Mouse (Mus musculus) left cerebral cortex, adult 8-10 months (tissue): Measurements from ENCODE around the gene Myrip. TPM values are rescaled to one million over a fixed set of nuclear protein-coding genes. Genes with fewer than 3 reads are reported as not detected.
A peak's percentile ranks its signal among the peaks of the same experiment; 100 is the strongest.
"Not testable (repeated sequence)": the region's sequence is repeated elsewhere in the genome, so short reads cannot be mapped to it uniquely, and the experiment has no call there.

Experiments used
- DNase-seq, 2 experiments: peaks; one replicate each; pipeline ENCODE4 v3.0.0; 2022; ENCODE audit warnings: low spot score in 2 of 2
- total RNA-seq, 4 experiments: library from RNA; stranded (reverse); gene quantifications; 2 replicates each; pipeline ENCODE4 v1.2.4; 2022

Gene Myrip
- 10 to 100 TPM; 63.9 to 73.0 (median 68.2) TPM for total RNA-seq

- not testable (repeated sequence) for DNase-seq
These were observed at the start of gene Myrip for GRCm38 (mm10) chr9:120301213-120301612. TSS of gene Myrip (plus strand) at chr9:120301513.

GRCm38 (mm10) chr9:120259805-120260204, 41.5 kb upstream of the Myrip start:
- DNase-seq = peak in 1 of 2 experiments; percentile 39

DNA sequence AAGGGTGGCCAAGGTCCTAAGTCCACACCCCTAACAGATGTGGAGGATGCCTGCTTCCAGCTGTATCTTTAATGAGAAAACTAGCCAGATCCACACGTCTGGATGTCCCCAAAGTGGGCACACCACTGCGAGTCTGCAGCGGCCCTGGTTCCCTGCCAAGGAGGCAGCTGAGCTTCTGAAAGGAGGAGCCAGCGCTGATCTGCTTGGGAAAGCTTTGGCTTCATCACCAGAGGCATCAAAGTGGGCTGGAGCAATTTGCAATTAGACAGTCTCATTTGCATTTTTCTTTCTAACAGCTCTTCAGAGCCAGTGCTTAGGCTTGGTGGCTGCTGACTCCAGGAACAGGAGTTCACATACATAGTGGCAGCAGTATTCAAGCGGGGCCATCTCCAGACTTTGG, 37.3 kb upstream of the Myrip start:
- DNase-seq = peak; percentile 15 to 63

DNA sequence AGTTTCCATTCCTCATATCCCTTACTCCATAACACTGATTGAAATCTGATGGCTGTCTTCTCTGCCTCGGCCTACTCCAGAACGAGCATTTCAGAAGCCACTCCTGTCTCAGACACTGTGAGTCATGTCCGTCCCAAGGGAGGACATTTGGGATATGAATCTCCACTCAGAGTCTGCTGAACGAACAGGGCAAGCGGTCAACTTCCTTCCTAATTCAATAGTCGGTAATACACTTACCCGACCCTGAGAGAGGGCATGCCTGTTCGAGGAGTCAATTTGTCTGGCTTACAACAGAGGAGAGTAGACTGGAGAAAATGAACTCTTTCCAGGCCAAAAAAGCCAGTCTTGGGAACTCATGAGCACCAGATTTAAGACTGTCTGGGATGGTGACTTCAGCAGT, 28.2 kb upstream of the Myrip start:
- DNase-seq = no peak

- no peak for DNase-seq
These were observed 26.1 kb upstream of the Myrip start for GRCm38 (mm10) chr9:120275226-120275625.

GRCm38 (mm10) chr9:120281147-120281546, 20.2 kb upstream of the Myrip start:
- DNase-seq = peak; percentile 25 to 71

GRCm38 (mm10) chr9:120282461-120283047, 18.8 kb upstream of the Myrip start:
- no peak for DNase-seq

DNA sequence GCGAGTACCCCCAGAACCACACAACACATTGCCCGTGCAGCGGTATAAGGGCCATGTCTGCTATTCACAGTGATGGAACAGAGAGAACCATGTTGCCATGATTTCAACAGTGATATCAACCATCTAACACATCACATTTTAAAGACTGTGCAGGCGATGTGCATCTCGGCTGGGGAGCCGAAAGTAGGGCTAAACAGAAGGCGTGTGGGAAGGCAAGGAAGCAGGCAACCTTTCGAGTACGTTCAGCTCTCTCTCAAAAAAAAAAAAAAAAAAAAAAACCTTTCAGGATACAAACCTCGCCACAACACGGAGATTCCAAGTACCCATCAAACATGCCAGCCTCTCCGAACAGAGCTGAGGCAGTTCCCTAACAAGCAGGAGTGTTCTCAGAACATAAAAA, 17.8 kb upstream of the Myrip start:
- DNase-seq = peak in 1 of 2 experiments; percentile 68

GRCm38 (mm10) chr9:120288011-120288410, 13.3 kb upstream of the Myrip start:
- DNase-seq = no peak

GRCm38 (mm10) chr9:120290375-120290774, 10.9 kb upstream of the Myrip start:
- DNase-seq = no peak

- no peak for DNase-seq
These were observed 8.8 kb upstream of the Myrip start for GRCm38 (mm10) chr9:120292488-120292887.

DNA sequence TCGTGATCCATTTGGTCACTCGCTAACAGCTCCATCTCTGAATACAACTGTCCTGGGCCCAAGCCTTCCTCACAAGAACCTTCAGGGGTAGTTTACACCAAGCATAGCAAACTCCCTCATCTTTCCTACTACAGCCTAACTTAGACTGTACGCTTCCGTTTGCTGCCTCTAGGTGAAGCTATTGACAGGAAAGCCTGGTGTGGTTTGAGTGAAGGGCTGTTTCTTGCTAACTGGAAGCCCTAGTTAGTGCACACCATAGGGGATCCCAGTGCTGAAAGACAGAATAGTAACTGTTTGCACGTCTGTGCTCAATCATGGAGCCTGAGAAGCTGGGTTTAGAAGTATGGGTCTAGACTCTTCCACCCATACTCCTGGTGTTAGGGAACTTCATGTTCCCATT, 5.8 kb upstream of the Myrip start:
- DNase-seq = no peak

- DNase-seq = no peak
These were observed 4.4 kb upstream of the Myrip start for GRCm38 (mm10) chr9:120296938-120297337.

GRCm38 (mm10) chr9:120299429-120299828, 1.9 kb upstream of the Myrip start:
- no peak for DNase-seq

- DNase-seq = peak in 1 of 2 experiments; percentile 46
These were observed 1.7 kb downstream of the Myrip start for GRCm38 (mm10) chr9:120302980-120303452.

DNA sequence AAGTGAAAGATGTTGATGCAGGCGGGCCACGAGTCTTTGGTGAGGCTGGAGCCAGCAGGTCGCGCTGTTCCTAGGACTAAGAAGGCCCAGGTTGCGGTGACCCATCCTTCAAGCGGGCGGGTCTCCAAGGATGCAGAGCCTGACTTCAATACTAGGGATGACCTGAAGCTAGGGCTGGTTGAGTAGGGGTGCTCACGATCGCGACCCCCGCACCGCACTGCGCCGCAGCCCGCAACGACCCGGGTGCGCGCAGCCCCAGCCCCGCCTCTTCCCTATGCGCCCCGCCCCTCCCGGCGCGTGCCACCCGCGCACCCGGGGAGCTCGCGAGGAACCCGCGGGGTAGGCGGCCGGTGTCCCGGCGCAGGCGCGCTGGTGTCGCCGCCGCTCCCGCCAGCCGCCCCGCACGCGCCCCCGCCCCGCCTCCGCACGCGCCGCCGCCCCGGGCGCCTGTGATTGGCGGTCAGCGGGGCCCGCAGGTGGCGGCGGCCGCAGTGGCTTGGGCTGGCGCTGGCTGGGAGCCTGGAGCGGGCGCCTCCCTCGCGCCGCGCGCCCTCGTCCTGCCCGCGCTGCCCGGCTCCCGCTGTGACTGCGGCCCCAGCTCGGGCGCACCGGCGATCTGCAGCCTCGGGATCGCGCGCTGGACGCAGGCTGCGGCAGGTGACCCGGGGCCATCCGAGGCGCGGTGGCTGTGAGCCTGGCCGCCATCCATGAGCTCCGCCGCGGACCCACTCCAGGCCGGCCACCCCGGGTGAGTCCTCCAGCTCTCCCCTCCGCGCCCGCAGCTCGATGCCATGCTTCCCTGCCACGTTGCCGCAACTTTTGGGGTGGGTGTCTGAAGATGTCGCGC, 2.4 kb downstream of the Myrip start:
- peak; percentile 56 to 83 for DNase-seq

GRCm38 (mm10) chr9:120304300-120305137, 3.2 kb downstream of the Myrip start:
- DNase-seq = peak in 1 of 2 experiments; percentile 37

DNA sequence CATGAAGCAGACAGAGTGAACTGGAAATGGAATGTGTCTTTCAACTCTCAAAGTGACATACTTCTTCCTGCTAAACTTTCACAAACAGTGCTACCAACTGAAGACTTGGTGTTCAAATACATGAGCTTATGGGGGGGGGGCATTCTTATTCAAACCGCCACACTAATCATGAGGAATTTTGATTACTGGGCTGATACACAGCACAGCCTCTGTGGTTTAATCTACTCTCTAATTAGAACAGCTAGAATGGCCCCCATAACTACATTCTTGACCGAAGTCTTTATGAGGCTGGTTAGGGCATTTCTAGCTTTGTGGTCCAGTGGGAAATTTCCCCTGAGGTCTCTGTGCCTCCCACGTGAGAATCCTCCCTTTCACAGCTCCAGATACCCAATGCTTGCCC, 13.9 kb downstream of the Myrip start:
- no peak for DNase-seq

DNA sequence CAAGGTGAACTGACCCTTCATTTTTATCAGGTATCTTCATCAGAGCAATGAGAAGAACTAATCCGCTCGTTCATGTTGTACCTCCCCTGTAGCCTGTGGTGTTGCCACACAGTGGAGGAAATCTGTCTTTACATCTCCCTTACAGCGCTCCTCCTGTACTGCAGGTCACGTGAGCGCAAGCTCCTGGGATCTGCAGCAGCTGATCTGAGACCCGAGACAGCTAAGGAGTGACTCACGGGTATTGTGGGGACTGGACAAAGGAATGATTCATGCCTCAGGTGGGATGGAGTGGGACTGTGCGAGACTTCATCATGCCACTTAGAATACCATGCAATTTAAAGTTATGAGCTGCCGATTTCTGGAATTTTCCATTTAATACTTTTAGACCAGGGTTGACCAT, 17.8 kb downstream of the Myrip start:
- DNase-seq = peak in 1 of 2 experiments; percentile 70

GRCm38 (mm10) chr9:120320573-120320972, 19.3 kb downstream of the Myrip start:
- no peak for DNase-seq

- DNase-seq = peak in 1 of 2 experiments; percentile 51
These were observed 21.6 kb downstream of the Myrip start for GRCm38 (mm10) chr9:120322702-120323426.
